8 mouse cellular contexts compared by ENCODE assay signal in the genomic region with DNA sequence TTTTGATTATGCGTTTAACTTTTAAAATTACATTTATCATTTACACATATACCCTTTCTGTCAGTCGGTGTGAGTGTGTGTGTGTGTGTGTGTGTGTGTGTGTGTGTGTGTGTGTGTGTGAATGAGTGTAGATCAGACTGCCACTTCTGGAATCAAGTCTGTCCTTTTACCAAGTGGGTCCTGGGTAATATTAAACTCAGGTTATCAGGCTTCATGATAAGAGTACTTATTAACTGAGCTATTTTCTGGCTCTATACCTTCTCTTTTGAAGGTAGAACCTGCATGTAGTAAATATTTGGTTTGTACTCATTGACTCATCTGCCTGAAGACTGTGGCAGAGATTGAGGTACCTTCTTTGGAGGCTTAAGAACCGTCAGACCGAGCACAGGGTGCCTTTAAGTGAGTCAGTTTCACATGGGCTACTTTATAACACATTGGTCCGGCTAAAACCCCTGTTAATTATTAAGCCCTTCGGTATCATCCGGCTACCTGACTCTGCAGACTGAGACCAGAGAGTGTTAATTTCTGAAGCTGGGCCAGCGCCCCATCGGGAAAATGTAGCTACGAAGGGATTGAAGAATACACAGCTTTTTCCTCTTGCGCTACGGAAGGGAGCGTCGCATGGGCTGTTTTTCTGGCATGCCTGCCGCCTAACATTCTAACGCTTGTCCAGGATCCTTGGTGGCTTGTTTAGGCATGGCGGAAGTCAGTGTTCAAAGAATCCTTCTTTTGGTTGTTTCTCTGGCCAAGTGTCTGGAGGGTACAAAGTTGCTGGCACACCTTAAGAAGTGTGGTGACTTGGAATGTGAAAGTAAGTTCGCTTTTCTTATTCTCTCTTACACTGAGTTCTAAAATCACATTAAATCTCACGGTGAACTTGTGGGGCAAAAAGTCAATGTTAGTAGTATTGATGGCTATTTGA. TPM values are rescaled to one million over a fixed set of nuclear protein-coding genes. Genes with fewer than 3 reads are reported as not detected.
DNase-seq lines count a peak whose midpoint lies in the region; ATAC-seq and TF ChIP-seq lines count a peak whose summit lies in the region.

A gene (plus strand): TSS at position 696 of the 922 bp plus-strand sequence.

- H3K36me3 ChIP-seq in heart, postnatal 0 days (replicated peaks; ENCODE audit: control insufficient read depth, insufficient read depth, low read length), result no peaks in the 10 kb centered on the region
- no peaks in the 10 kb centered on the region for H3K36me3 ChIP-seq in lung, postnatal 0 days (ENCODE audit: insufficient read depth, low read length)

- no peak for TF ChIP-seq EP300 in heart, postnatal 0 days (IDR thresholded peaks at IDR 0.05; ENCODE audit: low read depth)
- 0 out of 2 replicates have a peak, but pooled peaks have one; percentile 16 for TF ChIP-seq EP300 in lung, postnatal 0 days (IDR thresholded peaks at IDR 0.05)

- H3K9me3 ChIP-seq in heart, postnatal 0 days (replicated peaks; ENCODE audit: control insufficient read depth, low read length), result no peaks in the 10 kb centered on the region
- H3K9me3 ChIP-seq in lung, postnatal 0 days (ENCODE audit: low read length), result no peaks in the 10 kb centered on the region

- H3K27ac ChIP-seq in layer of hippocampus, adult 2 months, result no peak within 1 kb of the TSS
- H3K27ac ChIP-seq in heart, postnatal 0 days (ENCODE audit: low read depth), result no peak within 1 kb of the TSS
- peak within 1 kb of the TSS; percentile 70 for H3K27ac ChIP-seq in lung, postnatal 0 days (ENCODE audit: low read length)

- no peak for TF ChIP-seq CTCF in layer of hippocampus, adult 2 months (conservative IDR thresholded peaks at IDR 0.05)
- TF ChIP-seq CTCF in heart, postnatal 0 days (IDR thresholded peaks at IDR 0.05; ENCODE audit: low read depth), result no peak
- TF ChIP-seq CTCF in lung, postnatal 0 days (IDR thresholded peaks at IDR 0.05), result no peak

- H3K9ac ChIP-seq in heart, postnatal 0 days (replicated peaks; ENCODE audit: low read depth, low read length), result no peak within 1 kb of the TSS
- peak within 1 kb of the TSS; percentile 8; the same call in 1 of the 2 replicates for H3K9ac ChIP-seq in lung, postnatal 0 days (replicated peaks; ENCODE audit: low read depth)

- no peak within 1 kb of the TSS for H3K4me2 ChIP-seq in heart, postnatal 0 days (ENCODE audit: low read depth, low read length)
- H3K4me2 ChIP-seq in lung, postnatal 0 days (replicated peaks; ENCODE audit: low read depth, low read length), result peak within 1 kb of the TSS; percentile 33

- ATAC-seq in erythroblast, adult 5-6 weeks (replicated peaks; ENCODE audit: low FRiP score, poor library complexity, severe bottlenecking), result no peak
- ATAC-seq in heart, postnatal 0 days (ENCODE audit: insufficient read depth, low read depth), result no peak
- ATAC-seq in lung, postnatal 0 days, result peak; percentile 69

- 80% methylated on average over 19 of the region's 19 CpGs for WGBS in heart, postnatal 0 days
- 56% methylated on average over 19 of the region's 19 CpGs for WGBS in lung, postnatal 0 days

- no peak for DNase-seq in layer of hippocampus, adult 2 months (ENCODE audit: low spot score in 2 of 2)
- no peak for DNase-seq in layer of hippocampus, adult 9-10 months (ENCODE audit: low spot score)
- DNase-seq in heart, postnatal 0 days (ENCODE audit: low spot score), result no peak
- peak; percentile 75 to 82 for DNase-seq in kidney, postnatal 25 days
- DNase-seq in lung, postnatal 0 days (ENCODE audit: low spot score), result peak; percentile 59
- peak; percentile 82 for DNase-seq in yolk sac, embryonic 10.5 days (ENCODE audit: low spot score)
- no peak for DNase-seq in embryo, embryonic 10 days (ENCODE audit: low spot score)

- no peaks in the 10 kb centered on the region for H3K4me1 ChIP-seq in heart, postnatal 0 days (ENCODE audit: control insufficient read depth, insufficient read depth)
- no peaks in the 10 kb centered on the region for H3K4me1 ChIP-seq in lung, postnatal 0 days (ENCODE audit: insufficient read depth, low read depth, low read length)

- no peak within 1 kb of the TSS for H3K4me3 ChIP-seq in layer of hippocampus, adult 2 months
- H3K4me3 ChIP-seq in heart, postnatal 0 days (ENCODE audit: low read depth, low read length), result no peak within 1 kb of the TSS
- peak within 1 kb of the TSS; percentile 36 for H3K4me3 ChIP-seq in lung, postnatal 0 days (ENCODE audit: low read depth, low read length)

- H3K27me3 ChIP-seq in heart, postnatal 0 days (ENCODE audit: control insufficient read depth, insufficient read depth, low read length), result no peaks in the 10 kb centered on the region
- no peaks in the 10 kb centered on the region for H3K27me3 ChIP-seq in lung, postnatal 0 days (replicated peaks; ENCODE audit: insufficient read depth, low read length)

RNA-seq across cellular contexts. Expression of the gene that starts here (rescaled TPM):
- 10 to 100 TPM; 47.3 to 52.6 TPM for total RNA-seq in layer of hippocampus, adult 2 months (2021)
- total RNA-seq in erythroblast, adult 5-6 weeks (2015; ENCODE audit: low replicate concordance), result 40.5 and 54.1 TPM in 2 replicates
- total RNA-seq in erythroblast, adult 5-6 weeks (2017; ENCODE audit: low replicate concordance), result 66.7 and 125 TPM in 2 replicates
- 25.4 and 32.3 TPM in 2 replicates for total RNA-seq in heart, postnatal 0 days (2014; rRNA removed; ENCODE audit: low replicate concordance)
- 43.6 and 43.8 TPM in 2 replicates for polyA plus RNA-seq in heart, postnatal 0 days (2015; fragmentation: Nextera tagmentation; extraction: Ambion mirVana)
- 78.9 and 79.3 TPM in 2 replicates for polyA plus RNA-seq in lung, postnatal 0 days (2015; fragmentation: Nextera tagmentation; extraction: Ambion mirVana)

Comparison
In these comparisons a context has a peak if more than half of its experiments do, and no peak if none do; other contexts are left out.
1. DNase-seq: peak in kidney, postnatal 25 days (2 of 2), lung, postnatal 0 days (single experiment) and yolk sac, embryonic 10.5 days (single experiment); none in layer of hippocampus, adult 2 months (0 of 2), layer of hippocampus, adult 9-10 months (single experiment), heart, postnatal 0 days (single experiment) and embryo, embryonic 10 days (single experiment).